Mouse (Mus musculus) gastrocnemius, postnatal 36 days (tissue): ENCODE results near the gene Gm3629. TPM values are rescaled to one million over a fixed set of nuclear protein-coding genes. Genes with fewer than 3 reads are reported as not detected.
"Not testable (repeated sequence)": the region's sequence is repeated elsewhere in the genome, so short reads cannot be mapped to it uniquely, and the experiment has no call there.

ENCODE experiments used
- DNase-seq, 2 experiments: peaks; one replicate each; pipeline ENCODE4 v3.0.0; 2022
- intact Hi-C: fragments of 180-260 bp; cut with DNase I; formaldehyde crosslinking; loops from one replicate; pipeline ENCODE4 v1.15.1; 2025
- long read RNA-seq, 2 experiments: library from polyadenylated mRNA; stranded (forward); transcript quantifications; one replicate each; pipeline ENCODE4 v2.0.0; 2021
- total RNA-seq, 2 experiments: library from RNA; stranded (reverse); gene quantifications; 2 replicates each; pipeline ENCODE4 v1.2.3; 2021

Gm3629 gene
- total RNA-seq = under 1 TPM in 1 of 2 experiments, not detected in 1; 0.31 TPM
- long read RNA-seq, experiment 1 = 0 reads
- long read RNA-seq, experiment 2, partial matches to known transcripts = 0 of 1 reads
- long read RNA-seq, experiment 2, other reads (novel, unspliced or antisense) = 1 of 1 reads

DNA sequence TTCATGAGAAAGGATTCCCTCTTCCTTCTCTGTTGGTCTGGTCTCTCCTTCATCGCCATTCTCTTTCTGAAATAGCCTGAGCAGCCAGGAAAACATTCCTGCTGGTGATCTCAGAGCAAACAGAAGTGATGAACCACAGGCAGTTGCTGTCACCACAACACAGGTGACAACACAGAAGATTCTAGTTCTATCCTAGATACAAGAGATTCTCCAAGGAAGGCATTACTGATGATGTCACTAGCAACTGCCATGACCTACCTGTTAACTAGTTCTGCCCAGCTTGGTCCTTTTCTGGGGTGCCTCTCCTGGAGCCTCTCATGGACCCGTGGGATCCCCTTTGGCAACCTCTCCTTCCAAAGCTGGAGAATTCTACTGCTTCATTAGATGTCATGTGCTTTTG is at the start of gene Gm3629:
Gene Gm3629, minus strand, starts transcription at position 101 of the 400 bp plus-strand sequence.
- DNase-seq, intact Hi-C loops: not testable (repeated sequence)

DNA sequence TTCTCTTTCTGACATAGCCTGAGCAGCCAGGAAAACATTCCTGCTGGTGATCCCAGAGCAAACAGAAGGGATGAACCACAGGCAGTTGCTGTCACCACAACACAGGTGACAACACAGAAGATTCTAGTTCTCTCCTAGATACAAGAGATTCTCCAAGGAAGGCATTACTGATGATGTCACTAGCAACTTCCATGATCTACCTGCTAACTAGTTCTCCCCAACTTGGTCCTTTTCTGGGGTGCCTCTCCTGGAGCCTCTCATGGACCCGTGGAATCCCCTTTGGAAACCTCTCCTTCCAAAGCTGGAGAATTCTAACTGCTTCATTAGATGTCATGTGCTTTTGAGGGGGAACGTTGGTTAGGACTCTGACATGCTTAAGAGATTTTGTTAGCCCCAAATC is 31.9 kb upstream of the Gm3629 start, which contains the start of gene Gm3460:
Gene Gm3460, minus strand, starts transcription at position 101 of the 400 bp plus-strand sequence.
- intact Hi-C loops, DNase-seq: not testable (repeated sequence)

DNA sequence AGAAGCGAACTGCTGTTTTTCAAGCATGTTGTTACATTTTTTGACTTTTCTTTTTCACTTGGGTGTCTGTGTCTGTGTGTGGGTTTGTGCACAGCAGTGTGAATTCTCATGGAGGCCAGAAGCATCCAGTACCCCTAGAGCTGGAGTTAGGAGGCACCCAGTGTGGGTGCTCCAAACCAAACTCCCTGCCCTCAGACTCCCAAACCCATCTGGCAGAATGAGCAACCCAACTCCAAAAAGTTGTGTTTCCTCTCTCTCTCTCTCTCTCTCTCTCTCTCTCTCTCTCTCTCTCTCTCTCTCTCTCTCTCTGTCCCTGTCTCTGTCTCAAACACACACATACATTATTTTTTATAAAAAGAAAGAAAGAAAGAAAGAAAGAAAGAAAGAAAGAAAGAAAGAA is 16.0 kb upstream of the Gm3629 start:
- DNase-seq = peak in 1 of 2 experiments; percentile 13
- intact Hi-C loops = not testable (repeated sequence)

DNA sequence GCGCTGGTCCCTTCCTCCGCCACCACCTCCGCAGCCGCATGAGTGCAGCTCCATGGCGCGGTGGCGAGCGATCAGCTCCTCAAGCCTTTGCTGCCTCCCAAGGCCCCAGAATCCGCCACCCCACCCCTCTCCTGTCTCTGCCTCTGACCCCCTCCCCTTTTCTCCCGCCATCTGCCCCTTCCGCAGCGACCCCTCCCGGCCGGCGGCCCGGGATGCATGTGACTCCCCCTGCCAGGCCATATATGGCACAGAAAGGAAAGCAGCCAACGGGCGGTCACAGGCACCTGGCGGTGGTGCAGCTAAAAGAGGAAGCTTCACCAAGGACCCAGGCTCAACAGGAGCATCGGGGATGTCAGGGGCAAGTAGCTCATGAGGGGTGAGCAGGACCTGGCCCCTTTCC is 14.6 kb upstream of the Gm3629 start:
- DNase-seq, intact Hi-C loops: not testable (repeated sequence)

GRCm38 (mm10) chr14:6604551-6604950 is 14.1 kb upstream of the Gm3629 start:
- intact Hi-C loops, DNase-seq: not testable (repeated sequence)

- DNase-seq, intact Hi-C loops: not testable (repeated sequence)
Measured at GRCm38 (mm10) chr14:6537190-6537589, 53.2 kb downstream of the Gm3629 start, which contains the start of gene Gm8356. Gene Gm8356 (minus strand): TSS chr14:6537290.

Other genes with a start within 250 kb of the Gm3629 start
- not detected for gene Gm3618, start 246.9 kb downstream of the Gm3629 start, total RNA-seq
- gene Gm16440, start 200.3 kb downstream of the Gm3629 start, total RNA-seq = not detected
- not detected for gene Gm3591, start 178.1 kb downstream of the Gm3629 start, total RNA-seq
- gene Gm3594, start 146.0 kb downstream of the Gm3629 start, total RNA-seq = not detected
- gene Gm8356, start 53.3 kb downstream of the Gm3629 start, total RNA-seq = not detected
- not detected for gene Gm3460, start 31.8 kb upstream of the Gm3629 start, total RNA-seq
- not detected for gene Gm10251, start 93.6 kb upstream of the Gm3629 start, total RNA-seq
- not detected for gene Gm8050, start 129.6 kb upstream of the Gm3629 start, total RNA-seq
- under 1 TPM; 0.51 to 0.62 TPM for gene Gm3636, start 151.7 kb upstream of the Gm3629 start, total RNA-seq
- gene Gm8362, start 183.8 kb upstream of the Gm3629 start, total RNA-seq = not detected
- gene Gm3642, start 249.7 kb upstream of the Gm3629 start, total RNA-seq = not detected